Mouse (Mus musculus): ENCODE results near the gene Vmn1r72. TPM values are rescaled to one million over a fixed set of nuclear protein-coding genes. Genes with fewer than 3 reads are reported as not detected.
"Not testable (repeated sequence)": the region's sequence is repeated elsewhere in the genome, so short reads cannot be mapped to it uniquely, and the experiment has no call there.

The Vmn1r72 gene
- polyA plus RNA-seq (2015; fragmentation: Nextera tagmentation; extraction: Ambion mirVana), result not detected in 2 replicates

- not testable (repeated sequence) for H3K4me3 ChIP-seq; H3K9ac ChIP-seq; H3K36me3 ChIP-seq; H3K27me3 ChIP-seq; H3K4me2 ChIP-seq; ATAC-seq (ENCODE audit: borderline replicate concordance, extremely low read depth, low FRiP score, low TSS enrichment); H3K9me3 ChIP-seq; H3K27ac ChIP-seq; H3K4me1 ChIP-seq
These were observed at the start of gene Vmn1r72 for GRCm38 (mm10) chr7:11680047-11680446. TSS of gene Vmn1r72 (minus strand) at chr7:11680147.

GRCm38 (mm10) chr7:11617082-11617481 lies 62.9 kb downstream of the Vmn1r72 start:
- ATAC-seq (ENCODE audit: borderline replicate concordance, extremely low read depth, low FRiP score, low TSS enrichment); H3K4me3 ChIP-seq; H3K36me3 ChIP-seq; H3K4me1 ChIP-seq; H3K9ac ChIP-seq; H3K27ac ChIP-seq; H3K4me2 ChIP-seq; H3K9me3 ChIP-seq; H3K27me3 ChIP-seq: not testable (repeated sequence)
- WGBS, result 9% methylated on average over 8 of the region's 8 CpGs

Other genes starting within 250 kb of the Vmn1r72 start
- gene Zscan4-ps2, start 165.8 kb downstream of the Vmn1r72 start, polyA plus RNA-seq (2015; fragmentation: Nextera tagmentation; extraction: Ambion mirVana), result not detected in 2 replicates
- not detected in 2 replicates for gene Zscan4-ps3, start 70.8 kb downstream of the Vmn1r72 start, polyA plus RNA-seq (2015; fragmentation: Nextera tagmentation; extraction: Ambion mirVana)
- not detected in 2 replicates for gene Vmn1r73, start 50.1 kb upstream of the Vmn1r72 start, polyA plus RNA-seq (2015; fragmentation: Nextera tagmentation; extraction: Ambion mirVana)
- not detected in 2 replicates for gene Vmn1r74, start 153.8 kb upstream of the Vmn1r72 start, polyA plus RNA-seq (2015; fragmentation: Nextera tagmentation; extraction: Ambion mirVana)
- not detected in 2 replicates for gene Vmn1r75, start 194.5 kb upstream of the Vmn1r72 start, polyA plus RNA-seq (2015; fragmentation: Nextera tagmentation; extraction: Ambion mirVana)

Data from lung, embryonic 15.5 days (tissue).